Mouse (Mus musculus): ENCODE results near the gene Mbnl3.

The Mbnl3 gene

GRCm38 (mm10) chrX:51206432-51206831, at the start of gene Mbnl3:
TSS of gene Mbnl3 (minus strand) at chrX:51206532.
- no peak for DNase-seq

GRCm38 (mm10) chrX:51205548-51206324, 596 bp downstream of the Mbnl3 start:
- DNase-seq = peak; percentile 18 to 25

DNA sequence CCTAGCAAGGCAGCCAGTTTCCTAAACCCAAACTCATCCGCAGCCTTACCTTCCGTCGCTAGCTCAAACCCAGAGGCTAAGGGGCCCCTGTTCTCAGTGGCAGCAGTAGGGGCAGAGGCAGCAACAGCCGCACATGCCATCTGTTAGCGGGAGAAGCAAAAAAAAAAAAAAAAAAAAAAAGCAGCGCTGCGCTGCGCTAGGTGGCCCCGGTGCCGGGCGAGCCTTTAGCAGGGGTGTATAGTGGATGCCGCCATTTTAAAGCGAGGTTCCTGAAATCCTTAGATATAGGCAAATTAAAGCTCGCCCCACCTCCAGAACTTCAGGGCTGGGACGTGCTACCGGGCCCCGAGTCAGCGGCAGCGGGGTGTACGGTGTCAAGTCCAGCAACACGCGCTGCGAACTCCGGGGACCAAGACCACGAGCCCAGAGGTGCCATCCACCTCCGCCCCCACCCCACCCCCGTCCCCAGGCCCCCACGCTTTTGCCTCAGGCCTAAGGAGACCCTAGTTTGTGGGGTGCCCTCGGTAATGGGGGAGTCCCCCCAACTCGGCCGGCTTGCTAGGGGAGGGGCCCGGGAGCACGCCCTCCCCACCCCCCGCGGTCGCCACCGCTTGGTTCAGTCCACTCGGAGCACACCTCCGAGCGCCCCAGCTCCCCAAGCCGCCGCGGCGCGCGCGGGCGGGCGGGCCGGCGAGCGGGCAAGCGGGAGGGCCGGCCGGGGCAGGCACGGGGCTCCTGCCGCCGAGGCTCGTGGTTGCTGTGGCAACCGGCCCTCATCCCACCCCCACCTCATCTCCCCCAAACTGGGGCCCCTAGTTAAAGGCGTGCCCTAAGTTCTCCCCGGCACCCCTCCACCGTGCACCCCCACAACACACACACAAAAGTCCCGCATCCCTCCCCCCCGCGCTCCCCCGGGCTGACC, 1.4 kb downstream of the Mbnl3 start:
- peak; percentile 7 to 12 for DNase-seq

DNA sequence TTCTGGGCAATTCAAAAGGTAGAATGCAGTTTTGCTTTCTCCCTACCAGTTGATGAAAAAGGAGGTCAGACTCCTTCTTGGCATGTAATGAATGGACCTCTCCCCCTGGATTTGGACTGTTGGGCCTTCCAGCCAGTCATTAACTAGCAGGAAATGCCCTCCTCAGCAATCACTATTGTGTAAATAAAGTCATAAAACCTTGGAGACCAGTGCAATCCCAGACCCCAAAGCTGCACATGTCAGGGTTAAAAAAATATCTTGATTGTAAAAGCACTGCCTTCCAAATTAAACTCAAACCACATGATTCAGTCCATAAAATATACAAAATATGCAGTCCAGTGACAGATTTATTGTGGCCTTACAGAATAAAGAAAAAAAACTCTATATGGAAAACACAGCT, 9.3 kb downstream of the Mbnl3 start:
- no peak for DNase-seq

DNA sequence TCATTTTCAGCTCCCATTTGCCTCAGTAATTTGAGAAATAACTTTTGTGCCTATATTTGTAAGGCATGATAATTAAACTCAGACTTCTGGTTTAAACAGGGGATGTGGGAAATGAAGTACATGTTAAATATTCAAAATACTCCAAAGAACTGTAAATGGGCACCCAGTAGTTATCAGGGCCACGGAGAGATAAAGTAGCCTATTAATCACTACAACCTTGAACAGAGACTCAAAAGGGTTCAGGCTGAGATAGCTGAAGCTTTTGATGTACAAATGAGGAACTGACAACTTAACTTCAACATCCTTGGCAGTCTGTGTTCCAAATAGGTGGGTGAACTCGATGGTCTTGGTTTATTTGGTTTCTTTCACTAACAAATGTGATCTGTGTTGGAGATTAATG, 34.4 kb downstream of the Mbnl3 start:
- DNase-seq = no peak

DNA sequence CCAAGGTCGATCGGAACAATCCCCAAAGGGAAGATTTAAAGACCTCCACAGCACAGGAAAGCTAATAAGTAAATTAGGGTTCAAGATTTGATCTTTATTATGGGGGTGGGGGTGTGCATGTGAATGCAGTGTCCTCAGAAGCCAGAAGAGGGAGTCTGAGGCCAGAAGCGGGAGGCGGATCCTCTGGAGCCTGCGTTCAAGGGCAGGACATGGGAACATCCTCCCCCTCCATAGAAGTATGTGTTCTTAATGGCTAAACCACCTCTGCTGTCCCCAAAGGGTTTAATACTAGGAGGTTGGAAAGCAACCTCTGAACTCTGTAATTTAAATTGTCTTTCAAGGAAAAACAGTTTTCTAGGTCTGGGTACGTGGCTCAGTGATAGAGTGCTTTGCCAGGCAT, 34.9 kb downstream of the Mbnl3 start:
- DNase-seq = peak; percentile 3 to 5

- no peak for DNase-seq
Measured at GRCm38 (mm10) chrX:51170404-51170803, 35.9 kb downstream of the Mbnl3 start.

GRCm38 (mm10) chrX:51169476-51170045, 36.8 kb downstream of the Mbnl3 start:
- DNase-seq = peak in 1 of 2 experiments; percentile 5

DNA sequence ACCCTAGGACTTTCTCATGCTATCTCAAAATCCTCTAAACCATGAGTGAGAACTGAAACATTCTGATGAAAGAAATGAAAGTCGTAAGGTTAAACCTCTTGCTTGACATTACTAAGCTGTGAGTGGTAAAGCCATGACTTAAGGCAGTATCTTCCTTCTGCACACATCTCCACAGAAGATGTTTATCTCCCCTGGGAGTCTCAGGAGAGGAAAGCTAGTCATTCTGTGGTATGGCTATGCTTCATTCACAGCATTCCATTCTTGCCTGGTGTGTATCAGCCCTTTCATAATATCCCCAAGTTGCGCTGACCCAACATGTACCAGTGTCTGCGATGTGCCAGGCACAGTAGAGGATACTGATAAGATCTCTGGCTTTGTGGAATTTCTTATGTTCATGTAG, 38.4 kb downstream of the Mbnl3 start:
- no peak for DNase-seq

GRCm38 (mm10) chrX:51164766-51165165, 41.6 kb downstream of the Mbnl3 start:
- no peak for DNase-seq

- DNase-seq = no peak
Measured at GRCm38 (mm10) chrX:51148436-51148835, 57.9 kb downstream of the Mbnl3 start.

- DNase-seq = peak; percentile 16 to 43
Measured at GRCm38 (mm10) chrX:51146351-51146750, 60.0 kb downstream of the Mbnl3 start.

GRCm38 (mm10) chrX:51140055-51140454, 66.3 kb downstream of the Mbnl3 start:
- no peak for DNase-seq

DNA sequence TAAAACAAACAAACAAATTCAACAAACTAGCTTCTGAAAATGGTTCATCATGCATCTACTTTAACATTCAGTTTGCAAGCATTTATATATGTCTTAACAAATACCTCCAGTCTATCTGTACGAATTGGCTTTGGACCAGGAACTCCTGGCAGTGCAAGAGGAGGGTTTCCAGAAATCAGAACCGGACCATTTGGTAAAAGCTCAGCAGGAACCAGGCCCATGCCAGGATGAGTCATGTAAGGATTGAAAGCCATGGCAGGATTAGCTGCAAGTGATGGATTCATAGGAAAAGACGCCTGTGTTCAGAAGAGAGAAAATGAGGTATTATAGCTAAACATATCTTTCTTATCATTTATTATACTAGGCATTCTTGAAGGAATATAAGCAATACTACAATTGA, 75.0 kb downstream of the Mbnl3 start:
- DNase-seq = peak; percentile 90 to 92

- no peak for DNase-seq
Measured at GRCm38 (mm10) chrX:51102748-51103147, 103.6 kb downstream of the Mbnl3 start.

DNA sequence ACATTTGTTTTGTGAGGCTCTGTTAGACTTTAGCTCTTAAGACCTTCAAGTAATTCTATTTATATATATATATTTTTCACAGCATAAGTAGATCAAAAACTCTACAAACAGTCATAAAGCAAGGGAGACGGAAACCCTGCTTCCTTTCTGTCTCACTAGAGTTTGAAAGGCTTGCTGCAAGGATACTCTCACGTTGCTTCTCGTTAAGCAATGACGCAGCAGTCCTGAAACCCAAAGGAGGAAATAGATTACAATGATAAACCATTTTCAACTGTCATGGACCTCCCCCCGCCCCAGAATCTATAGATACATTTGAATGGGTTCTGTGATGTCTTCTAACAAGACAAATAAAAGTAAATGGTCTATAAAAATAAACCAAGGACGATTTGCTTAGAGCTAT, 121.4 kb downstream of the Mbnl3 start:
- DNase-seq = no peak

- DNase-seq = no peak
Measured at GRCm38 (mm10) chrX:51084211-51084610, 122.1 kb downstream of the Mbnl3 start.

DNA sequence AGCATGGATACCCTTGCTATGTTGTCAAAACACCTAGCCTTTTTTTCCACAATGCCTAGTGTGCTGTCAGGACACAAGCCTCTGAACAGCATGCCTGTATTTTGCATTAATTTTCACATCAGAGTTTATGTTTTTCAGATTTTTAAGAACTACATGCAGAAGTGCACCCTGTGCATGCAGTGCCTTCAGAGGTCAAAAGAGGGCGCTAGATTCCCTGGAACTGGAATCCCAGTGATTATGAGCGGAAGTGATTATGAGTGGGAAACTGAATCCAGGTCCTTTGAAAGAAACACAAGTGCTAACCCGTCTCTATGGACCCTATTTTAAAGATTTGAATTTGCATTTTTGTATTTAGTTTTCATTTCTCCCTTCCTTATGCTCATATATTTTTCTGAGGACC, 129.6 kb downstream of the Mbnl3 start:
- peak; percentile 27 to 54 for DNase-seq
